Mouse (Mus musculus) stomach, embryonic 16.5 days (tissue): Measurements from ENCODE around the gene Avpi1. TPM values are rescaled to one million over a fixed set of nuclear protein-coding genes. Genes with fewer than 3 reads are reported as not detected.
"Not testable (repeated sequence)": the region's sequence is repeated elsewhere in the genome, so short reads cannot be mapped to it uniquely, and the experiment has no call there.

Source experiments
- ATAC-seq: fragments of 200-750 bp; cut with Nextera tagmentation; 2 replicates; pipeline ENCODE4 v1.8.0; 2017; ENCODE audit warnings: moderate number of reproducible peaks, moderate TSS enrichment; ENCODE audit not compliant: insufficient read depth, low FRiP score
- H3K27ac ChIP-seq: fragments of 300-500 bp; sonication (generic); 2 replicates; pipeline ENCODE4 v1.5.1; 2014; ENCODE audit warnings: low read length
- H3K27me3 ChIP-seq: fragments of 300-500 bp; sonication (generic); 2 replicates; pipeline ENCODE4 v1.6.1; 2014; ENCODE audit warnings: low read length, control low read depth, mixed read lengths; ENCODE audit not compliant: control insufficient read depth, insufficient read depth
- H3K36me3 ChIP-seq: fragments of 300-500 bp; sonication (generic); 2 replicates; pipeline ENCODE4 v1.6.1; 2014; ENCODE audit warnings: low read length; ENCODE audit not compliant: control insufficient read depth, insufficient read depth
- H3K4me1 ChIP-seq: fragments of 300-500 bp; sonication (generic); 2 replicates; pipeline ENCODE4 v1.6.1; 2014; ENCODE audit warnings: low read length, control low read depth, mixed read lengths; ENCODE audit not compliant: control insufficient read depth, insufficient read depth
- H3K4me2 ChIP-seq: fragments of 300-500 bp; sonication (generic); 2 replicates; pipeline ENCODE4 v1.6.1; 2014; ENCODE audit warnings: low read depth, low read length, mixed read lengths
- H3K4me3 ChIP-seq: fragments of 300-500 bp; sonication (generic); replicated peaks from 2 replicates; pipeline ENCODE4 v1.5.1; 2014; ENCODE audit warnings: mild to moderate bottlenecking, low read length
- H3K9ac ChIP-seq: fragments of 300-500 bp; sonication (generic); 2 replicates; pipeline ENCODE4 v1.6.1; 2014; ENCODE audit warnings: low read length
- H3K9me3 ChIP-seq: fragments of 300-500 bp; sonication (generic); replicated peaks from 2 replicates; pipeline ENCODE4 v1.6.1; 2016; ENCODE audit warnings: low read length, control low read depth; ENCODE audit not compliant: control insufficient read depth
- WGBS: fragments of 180-500 bp; shearing (Covaris S2); extraction: QIAGEN DNeasy Blood & Tissue Kit; methylation state at CpG from one replicate; pipeline ENCODE4 v1.1.7; 2014; 5-methylcytosine and 5-hydroxymethylcytosine counted together
- polyA plus RNA-seq: library from polyadenylated mRNA; unstranded; fragments of >200 nt; fragmentation: Nextera tagmentation; extraction: Ambion mirVana; gene quantifications from 2 replicates; pipeline ENCODE4 v1.2.1, GENCODE M21; 2015

Avpi1 gene
- polyA plus RNA-seq, 1 experiment from 2014 or later, result 52.4 TPM

GRCm38 (mm10) chr19:42099406-42099805 lies 29.5 kb downstream of the Avpi1 start:
- no peak overlapping the region for H3K4me2 ChIP-seq
- WGBS, result 83% methylated on average over 3 of the region's 3 CpGs
- H3K27me3 ChIP-seq, result no peaks in the 10 kb centered on the region
- H3K36me3 ChIP-seq, result peaks cover 9% of the 10 kb centered on the region
- H3K9ac ChIP-seq, result no peak overlapping the region
- H3K9me3 ChIP-seq, result no peaks in the 10 kb centered on the region
- H3K27ac ChIP-seq, result no peak overlapping the region
- ATAC-seq, result no peak
- H3K4me1 ChIP-seq, result no peaks in the 10 kb centered on the region
- H3K4me3 ChIP-seq, result no peak overlapping the region

- H3K4me3 ChIP-seq, result peak overlapping the region; percentile 88
- H3K36me3 ChIP-seq, result no peaks in the 10 kb centered on the region; the same call in 1 of the 2 replicates
- H3K4me1 ChIP-seq, result peaks cover 15% of the 10 kb centered on the region
- under 1% methylated on average over 52 of the region's 52 CpGs for WGBS
- peak overlapping the region; percentile 84 for H3K9ac ChIP-seq
- H3K4me2 ChIP-seq, result peak overlapping the region; percentile 76
- peak overlapping the region; percentile 91 for H3K27ac ChIP-seq
- H3K27me3 ChIP-seq, result no peaks in the 10 kb centered on the region
- H3K9me3 ChIP-seq, result no peaks in the 10 kb centered on the region
- ATAC-seq, result peak; percentile 54
Observed at GRCm38 (mm10) chr19:42090637-42091141, 38.2 kb downstream of the Avpi1 start.

DNA sequence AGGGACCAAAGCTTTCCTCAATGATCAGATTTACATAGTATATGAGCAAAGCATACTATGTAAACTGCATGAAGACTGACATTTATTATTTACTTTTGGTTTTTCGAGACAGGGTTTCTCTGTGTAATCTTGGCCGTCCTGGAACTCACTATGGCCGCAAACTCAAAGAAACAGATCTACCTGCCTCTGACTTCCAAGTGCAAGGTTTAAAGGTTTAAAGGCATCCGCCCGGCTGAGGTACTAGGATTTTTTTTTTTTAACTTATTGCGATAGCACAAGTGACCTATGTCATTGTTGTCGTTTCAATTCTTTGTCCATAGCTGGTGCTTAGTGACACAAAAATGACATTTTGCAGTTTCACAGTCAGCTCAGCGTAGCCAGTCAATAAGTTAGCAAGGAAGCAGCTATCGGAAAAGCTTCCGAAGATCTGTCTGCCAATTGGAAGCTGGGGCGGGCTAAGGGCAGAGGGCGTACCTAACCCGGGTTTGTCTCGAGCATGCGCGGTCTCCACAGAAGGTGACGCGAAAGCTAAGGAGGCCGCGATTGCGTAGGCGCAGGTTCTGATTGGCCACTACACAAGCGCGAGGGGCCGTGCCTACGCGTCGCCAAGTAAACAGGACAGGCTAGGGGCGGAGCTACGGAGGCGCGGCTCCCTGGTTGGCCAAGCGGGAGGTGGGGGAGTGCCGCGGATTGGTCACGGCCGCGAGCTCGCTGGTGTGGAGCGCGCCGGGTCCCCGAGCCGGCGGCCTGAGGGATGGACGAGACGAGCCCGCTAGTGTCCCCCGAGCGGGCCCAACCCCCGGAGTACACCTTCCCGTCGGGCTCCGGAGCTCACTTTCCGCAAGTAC lies 38.9 kb downstream of the Avpi1 start, which contains the start of gene Pi4k2a:
Gene Pi4k2a (plus strand): TSS at position 723 of the 848 bp plus-strand sequence.
- H3K9ac ChIP-seq, result peak within 1 kb of the TSS; percentile 84
- H3K9me3 ChIP-seq, result no peaks in the 10 kb centered on the region
- H3K27ac ChIP-seq, result peak within 1 kb of the TSS; percentile 93
- no peaks in the 10 kb centered on the region for H3K27me3 ChIP-seq
- no peaks in the 10 kb centered on the region for H3K36me3 ChIP-seq
- ATAC-seq, result peak; percentile 99
- H3K4me2 ChIP-seq, result peak within 1 kb of the TSS; percentile 76
- H3K4me3 ChIP-seq, result peak within 1 kb of the TSS; percentile 88
- under 1% methylated on average over 45 of the region's 55 CpGs for WGBS
- H3K4me1 ChIP-seq, result peaks cover 19% of the 10 kb centered on the region

DNA sequence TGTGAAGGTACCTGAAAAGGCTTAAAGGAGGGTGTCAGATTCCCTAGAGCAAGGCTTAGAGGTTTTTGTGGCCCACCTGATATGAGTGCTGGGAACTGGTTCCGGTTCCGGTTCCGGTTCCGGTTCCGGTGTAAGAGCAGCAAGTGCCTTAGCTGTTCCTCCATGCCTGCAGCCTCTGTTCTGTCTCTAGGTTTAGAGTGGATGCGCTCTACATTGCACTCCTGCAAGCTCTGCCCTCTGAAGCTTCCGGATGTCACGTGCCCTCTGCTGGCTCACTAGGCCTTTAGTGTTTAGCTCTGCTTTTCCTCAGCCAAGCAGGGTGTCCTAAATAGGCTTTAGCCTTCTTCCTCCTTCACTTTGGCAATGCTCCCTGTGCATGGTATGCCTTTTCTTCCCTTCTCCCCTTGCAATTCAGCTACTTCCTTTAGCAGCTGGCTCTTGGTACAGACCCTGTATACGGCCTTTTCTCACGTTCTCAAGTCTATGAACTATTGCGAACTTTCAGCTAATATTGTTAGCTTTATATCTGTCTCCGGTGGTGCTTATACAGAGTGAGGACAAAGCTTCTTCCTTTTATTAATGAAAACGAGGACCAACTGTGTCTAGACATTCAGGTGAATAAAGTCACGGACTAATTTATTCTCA lies 39.6 kb downstream of the Avpi1 start:
- WGBS, result 19% methylated on average over 14 of the region's 14 CpGs
- peak overlapping the region; percentile 62 for H3K4me2 ChIP-seq
- H3K27ac ChIP-seq, result peak overlapping the region; percentile 93
- peaks cover 19% of the 10 kb centered on the region for H3K4me1 ChIP-seq
- peak overlapping the region; percentile 88 for H3K4me3 ChIP-seq
- no peaks in the 10 kb centered on the region for H3K36me3 ChIP-seq
- no peaks in the 10 kb centered on the region for H3K27me3 ChIP-seq
- no peak for ATAC-seq
- no peaks in the 10 kb centered on the region for H3K9me3 ChIP-seq
- H3K9ac ChIP-seq, result peak overlapping the region; percentile 36

DNA sequence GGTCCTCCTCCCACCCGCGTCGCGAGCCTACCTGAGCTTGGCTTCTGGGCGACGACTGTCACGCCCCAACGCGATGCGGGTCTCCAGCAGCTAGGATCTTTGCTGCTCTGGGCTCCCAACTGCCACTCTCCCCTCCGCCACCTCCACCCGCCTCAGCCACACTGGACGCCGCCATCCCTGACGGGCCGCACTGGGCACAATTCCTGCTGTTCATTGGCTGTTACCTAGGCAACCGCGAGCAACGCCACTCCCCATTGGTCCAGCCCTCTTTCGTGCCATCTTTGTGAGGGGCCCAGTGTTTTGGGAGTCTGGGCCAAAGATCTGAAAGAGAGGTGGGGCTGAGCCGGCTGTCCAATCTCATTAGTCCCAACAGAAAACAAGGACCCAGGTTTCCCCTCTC lies 42.7 kb downstream of the Avpi1 start, which contains the start of gene Morn4:
Gene Morn4 (minus strand): TSS at position 192 of the 400 bp plus-strand sequence.
- WGBS, result under 1% methylated on average over 21 of the region's 21 CpGs
- H3K9me3 ChIP-seq, result no peaks in the 10 kb centered on the region
- H3K4me2 ChIP-seq, result peak within 1 kb of the TSS; percentile 93
- H3K27me3 ChIP-seq, result no peaks in the 10 kb centered on the region
- H3K4me3 ChIP-seq, result peak within 1 kb of the TSS; percentile 73
- peaks cover 15% of the 10 kb centered on the region for H3K4me1 ChIP-seq
- peak; percentile 45; the same call in 1 of the 2 replicates for ATAC-seq
- H3K9ac ChIP-seq, result peak within 1 kb of the TSS; percentile 76
- H3K27ac ChIP-seq, result no peak within 1 kb of the TSS
- H3K36me3 ChIP-seq, result no peaks in the 10 kb centered on the region

DNA sequence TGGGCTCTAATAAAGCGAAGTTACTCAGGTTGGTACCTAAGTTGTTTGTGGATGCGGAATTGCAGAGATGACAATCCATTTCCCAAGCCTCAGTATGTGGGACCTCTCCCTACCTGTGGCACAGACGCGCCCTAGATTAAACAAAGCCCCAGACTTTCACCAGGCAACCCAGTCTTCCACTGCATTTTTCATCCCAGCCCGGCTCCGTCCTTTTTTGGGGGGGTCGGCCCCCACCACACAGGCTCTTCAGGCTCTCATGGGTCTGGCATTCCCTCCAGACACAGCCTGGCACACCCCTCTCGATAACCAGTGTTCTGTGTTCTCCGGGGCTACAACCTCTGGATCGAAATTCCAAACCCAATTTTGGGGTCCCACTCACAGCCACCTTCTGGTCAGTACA lies 43.2 kb downstream of the Avpi1 start:
- Histone ChIP-seq H3K9ac (peak overlapping the region; percentile 76), H3K36me3 (no peaks in the 10 kb centered on the region), H3K27me3 (no peaks in the 10 kb centered on the region), H3K4me3 (peak overlapping the region; percentile 73), H3K9me3 (no peaks in the 10 kb centered on the region), H3K27ac (no peak overlapping the region), H3K4me2 (peak overlapping the region; percentile 93), H3K4me1 (peaks cover 13% of the 10 kb centered on the region)
- 9% methylated on average over 10 of the region's 10 CpGs for WGBS
- ATAC-seq, result no peak

GRCm38 (mm10) chr19:42081613-42082012 lies 47.2 kb downstream of the Avpi1 start:
- ATAC-seq, result not testable (repeated sequence)

GRCm38 (mm10) chr19:42080469-42080868 lies 48.4 kb downstream of the Avpi1 start:
- no peak overlapping the region for H3K4me3 ChIP-seq
- H3K27me3 ChIP-seq, result no peaks in the 10 kb centered on the region
- H3K36me3 ChIP-seq, result no peaks in the 10 kb centered on the region
- no peak for ATAC-seq
- H3K9me3 ChIP-seq, result no peaks in the 10 kb centered on the region
- no peak overlapping the region for H3K27ac ChIP-seq
- no peak overlapping the region for H3K4me2 ChIP-seq
- 79% methylated on average over 11 of the region's 11 CpGs for WGBS
- 0 out of 2 replicates have a peak, but pooled peaks cover 1% of the 10 kb centered on the region for H3K4me1 ChIP-seq
- no peak overlapping the region for H3K9ac ChIP-seq

More at GRCm38 (mm10) chr19:42081613-42082012, 47.2 kb downstream of the Avpi1 start:
- H3K9ac ChIP-seq, H3K4me1 ChIP-seq, H3K4me3 ChIP-seq, H3K27me3 ChIP-seq, H3K27ac ChIP-seq, H3K36me3 ChIP-seq, H3K9me3 ChIP-seq, H3K4me2 ChIP-seq: not testable (repeated sequence)
- 85% methylated on average over 5 of the region's 5 CpGs for WGBS

GRCm38 (mm10) chr19:42079950-42080349 lies 48.9 kb downstream of the Avpi1 start:
- Histone ChIP-seq H3K4me2 (no peak overlapping the region), H3K4me3 (no peak overlapping the region), H3K9me3 (no peaks in the 10 kb centered on the region), H3K27ac (no peak overlapping the region), H3K27me3 (no peaks in the 10 kb centered on the region), H3K9ac (no peak overlapping the region), H3K4me1 (no peaks in the 10 kb centered on the region), H3K36me3 (no peaks in the 10 kb centered on the region)
- no peak for ATAC-seq
- WGBS, result 67% methylated on average over 5 of the region's 5 CpGs
